Comparison of ENCODE assay signal across 8 mouse cellular contexts in genomic region chr7:4915007-4915665, GRCm38 (mm10). TPM values are rescaled to one million over a fixed set of nuclear protein-coding genes. Genes with fewer than 3 reads are reported as not detected.
DNase-seq lines count a peak whose midpoint lies in the region; ATAC-seq lines count a peak whose summit lies in the region.

Zfp628 (plus strand) TSS chr7:4915217.

- peak; percentile 91 for DNase-seq in adipocyte (ENCODE audit: low spot score)
- peak; percentile 93 for DNase-seq in embryo, embryonic 10 days (ENCODE audit: low spot score)
- peak; percentile 95 for DNase-seq in gastrocnemius, postnatal 10 days
- peak; percentile 98 for DNase-seq in induced T-regulatory cell, adult 2 months (ENCODE audit: low read depth)
- DNase-seq in left cerebral cortex, adult 9 months (ENCODE audit: low spot score in 2 of 2), result peak; percentile 81 to 95
- DNase-seq in right cerebral cortex, postnatal 14 days, result peak; percentile 94
- peak; percentile 91 to 93 for DNase-seq in urinary bladder, postnatal 36 days (ENCODE audit: low spot score in 2 of 2)

- ATAC-seq in megakaryocyte progenitor cell, adult 5-6 weeks (replicated peaks; ENCODE audit: poor library complexity), result peak; percentile 88

RNA-seq across cellular contexts. Expression of gene Zfp628, which starts in this region (rescaled TPM):
- total RNA-seq in gastrocnemius, postnatal 10 days (2021), result 10 to 100 TPM in 1 of 2 experiments, 1 to 10 TPM in 1; 9.9 to 10.5 TPM
- 7.4 and 8.0 TPM in 2 replicates for total RNA-seq in megakaryocyte progenitor cell, adult 5-6 weeks (2015)
- 1.9 and 2.7 TPM in 2 replicates for total RNA-seq in megakaryocyte progenitor cell, adult 5-6 weeks (2017)

Comparison
In these comparisons a context has a peak if more than half of its experiments do, and no peak if none do; other contexts are left out.
1. Peak in every context shown above with its lines: DNase-seq and ATAC-seq.